Mouse (Mus musculus): ENCODE measurements at regions not wholly inside any gene's neighbourhood (a gene's known extent, or its start where the extent isn't known, plus 50 kb on each side); places are given as distances from the start of the nearest gene placed in this dataset.

- Histone ChIP-seq H3K27ac (no peak overlapping the region), H3K4me3 (replicated peaks) (no peak overlapping the region), H3K4me1 (no peaks in the 10 kb centered on the region), H3K9me3 (no peaks in the 10 kb centered on the region), H3K4me2 (no peak overlapping the region), H3K9ac (no peak overlapping the region), H3K36me3 (replicated peaks) (no peaks in the 10 kb centered on the region), H3K27me3 (no peaks in the 10 kb centered on the region)
- WGBS = 84% methylated on average over 2 of the region's 2 CpGs
- no peak for ATAC-seq (ENCODE audit: low FRiP score)
These were observed 91.8 kb upstream of the Dusp10 start for GRCm38 (mm10) chr1:183921262-183921661.

- no peaks in the 10 kb centered on the region for H3K9me3 ChIP-seq
- H3K4me1 ChIP-seq = no peaks in the 10 kb centered on the region
- no peak overlapping the region for H3K4me2 ChIP-seq
- H3K9ac ChIP-seq = no peak overlapping the region
- H3K4me3 ChIP-seq (replicated peaks) = no peak overlapping the region
- 82% methylated on average over 4 of the region's 4 CpGs for WGBS
- H3K27ac ChIP-seq = no peak overlapping the region
- H3K27me3 ChIP-seq = no peaks in the 10 kb centered on the region
- H3K36me3 ChIP-seq (replicated peaks) = no peaks in the 10 kb centered on the region
- no peak for ATAC-seq (ENCODE audit: low FRiP score)
These were observed 84.6 kb upstream of the Dusp10 start for GRCm38 (mm10) chr1:183928539-183928938.

GRCm38 (mm10) chr1:183930363-183930982 lies 82.6 kb upstream of the Dusp10 start:
- WGBS = 86% methylated on average over 4 of the region's 4 CpGs
- Histone ChIP-seq H3K9me3 (no peaks in the 10 kb centered on the region), H3K27me3 (no peaks in the 10 kb centered on the region), H3K27ac (no peak overlapping the region), H3K36me3 (replicated peaks) (no peaks in the 10 kb centered on the region), H3K9ac (no peak overlapping the region), H3K4me1 (no peaks in the 10 kb centered on the region), H3K4me3 (replicated peaks) (no peak overlapping the region), H3K4me2 (no peak overlapping the region)
- no peak for ATAC-seq (ENCODE audit: low FRiP score)

- Histone ChIP-seq H3K27ac (no peak overlapping the region), H3K36me3 (replicated peaks) (no peaks in the 10 kb centered on the region), H3K4me2 (no peak overlapping the region), H3K27me3 (no peaks in the 10 kb centered on the region), H3K9me3 (no peaks in the 10 kb centered on the region), H3K9ac (no peak overlapping the region), H3K4me3 (replicated peaks) (no peak overlapping the region), H3K4me1 (no peaks in the 10 kb centered on the region)
- ATAC-seq (ENCODE audit: low FRiP score) = no peak
- WGBS = 73% methylated on average over 3 of the region's 3 CpGs
These were observed 82.0 kb upstream of the Dusp10 start for GRCm38 (mm10) chr1:183931141-183931540.

GRCm38 (mm10) chr1:183933845-183934244 lies 79.3 kb upstream of the Dusp10 start:
- Histone ChIP-seq H3K27me3 (no peaks in the 10 kb centered on the region), H3K9me3 (no peaks in the 10 kb centered on the region), H3K36me3 (replicated peaks) (no peaks in the 10 kb centered on the region), H3K4me2 (no peak overlapping the region), H3K9ac (no peak overlapping the region), H3K4me3 (replicated peaks) (no peak overlapping the region), H3K27ac (no peak overlapping the region), H3K4me1 (no peaks in the 10 kb centered on the region)
- no peak for ATAC-seq (ENCODE audit: low FRiP score)
- 88% methylated on average over 2 of the region's 2 CpGs for WGBS

- 92% methylated on average over 11 of the region's 11 CpGs for WGBS
- H3K9ac ChIP-seq = no peak overlapping the region
These were observed 75.9 kb upstream of the Dusp10 start for GRCm38 (mm10) chr1:183937166-183937565.

GRCm38 (mm10) chr1:183938361-183938760 lies 74.7 kb upstream of the Dusp10 start:
- ATAC-seq (ENCODE audit: low FRiP score) = no peak
- no peak overlapping the region for H3K4me3 ChIP-seq (replicated peaks)
- H3K9me3 ChIP-seq = no peaks in the 10 kb centered on the region
- H3K4me1 ChIP-seq = no peaks in the 10 kb centered on the region
- no peak overlapping the region for H3K4me2 ChIP-seq
- no peak overlapping the region for H3K27ac ChIP-seq
- no peaks in the 10 kb centered on the region for H3K36me3 ChIP-seq (replicated peaks)
- WGBS = 88% methylated on average over 6 of the region's 6 CpGs
- no peaks in the 10 kb centered on the region for H3K27me3 ChIP-seq
- H3K9ac ChIP-seq = no peak overlapping the region

More at GRCm38 (mm10) chr1:183937166-183937565, 75.9 kb upstream of the Dusp10 start:
- Histone ChIP-seq H3K36me3 (replicated peaks) (no peaks in the 10 kb centered on the region), H3K4me1 (no peaks in the 10 kb centered on the region), H3K27me3 (no peaks in the 10 kb centered on the region), H3K9me3 (no peaks in the 10 kb centered on the region), H3K4me3 (replicated peaks) (no peak overlapping the region), H3K27ac (no peak overlapping the region), H3K4me2 (no peak overlapping the region)
- ATAC-seq (ENCODE audit: low FRiP score) = no peak

- H3K9me3 ChIP-seq = no peaks in the 10 kb centered on the region
- H3K4me2 ChIP-seq = no peak overlapping the region
- 89% methylated on average over 2 of the region's 2 CpGs for WGBS
- no peak for ATAC-seq (ENCODE audit: low FRiP score)
- H3K9ac ChIP-seq = no peak overlapping the region
- H3K4me3 ChIP-seq (replicated peaks) = no peak overlapping the region
- no peak overlapping the region for H3K27ac ChIP-seq
- H3K4me1 ChIP-seq = no peaks in the 10 kb centered on the region
- H3K36me3 ChIP-seq (replicated peaks) = no peaks in the 10 kb centered on the region
- H3K27me3 ChIP-seq = no peaks in the 10 kb centered on the region
These were observed 72.4 kb upstream of the Dusp10 start for GRCm38 (mm10) chr1:183940706-183941105.

GRCm38 (mm10) chr1:183946241-183946640 lies 66.9 kb upstream of the Dusp10 start:
- no peak overlapping the region for H3K4me3 ChIP-seq (replicated peaks)
- H3K9ac ChIP-seq = no peak overlapping the region
- no peak for ATAC-seq (ENCODE audit: low FRiP score)
- no peaks in the 10 kb centered on the region for H3K4me1 ChIP-seq
- 90% methylated on average over 8 of the region's 8 CpGs for WGBS
- H3K27ac ChIP-seq = no peak overlapping the region
- H3K27me3 ChIP-seq = no peaks in the 10 kb centered on the region
- no peaks in the 10 kb centered on the region for H3K9me3 ChIP-seq
- H3K36me3 ChIP-seq (replicated peaks) = no peaks in the 10 kb centered on the region
- H3K4me2 ChIP-seq = no peak overlapping the region

- Histone ChIP-seq H3K4me2 (no peak overlapping the region), H3K27me3 (no peaks in the 10 kb centered on the region), H3K4me1 (no peaks in the 10 kb centered on the region), H3K27ac (no peak overlapping the region), H3K4me3 (replicated peaks) (no peak overlapping the region), H3K36me3 (replicated peaks) (no peaks in the 10 kb centered on the region), H3K9ac (no peak overlapping the region), H3K9me3 (no peaks in the 10 kb centered on the region)
- ATAC-seq (ENCODE audit: low FRiP score) = no peak
- 86% methylated on average over 5 of the region's 5 CpGs for WGBS
These were observed 66.0 kb upstream of the Dusp10 start for GRCm38 (mm10) chr1:183947066-183947465.

- WGBS = 86% methylated on average over 4 of the region's 4 CpGs
These were observed 63.9 kb upstream of the Dusp10 start for GRCm38 (mm10) chr1:183949205-183949604.

GRCm38 (mm10) chr1:183954086-183954485 lies 59.0 kb upstream of the Dusp10 start:
- no peak for ATAC-seq (ENCODE audit: low FRiP score)

More at GRCm38 (mm10) chr1:183949205-183949604, 63.9 kb upstream of the Dusp10 start:
- no peak overlapping the region for H3K4me3 ChIP-seq (replicated peaks)
- H3K27ac ChIP-seq = no peak overlapping the region
- H3K36me3 ChIP-seq (replicated peaks) = no peaks in the 10 kb centered on the region
- no peak for ATAC-seq (ENCODE audit: low FRiP score)
- no peaks in the 10 kb centered on the region for H3K4me1 ChIP-seq
- no peak overlapping the region for H3K9ac ChIP-seq
- H3K27me3 ChIP-seq = no peaks in the 10 kb centered on the region
- H3K4me2 ChIP-seq = no peak overlapping the region
- H3K9me3 ChIP-seq = no peaks in the 10 kb centered on the region

GRCm38 (mm10) chr1:183956391-183956790 lies 56.7 kb upstream of the Dusp10 start:
- no peaks in the 10 kb centered on the region for H3K9me3 ChIP-seq
- H3K9ac ChIP-seq = no peak overlapping the region
- no peaks in the 10 kb centered on the region for H3K36me3 ChIP-seq (replicated peaks)
- H3K4me3 ChIP-seq (replicated peaks) = no peak overlapping the region
- no peak for ATAC-seq (ENCODE audit: low FRiP score)
- no peaks in the 10 kb centered on the region for H3K4me1 ChIP-seq
- WGBS = 82% methylated on average over 3 of the region's 3 CpGs
- no peaks in the 10 kb centered on the region for H3K27me3 ChIP-seq
- H3K27ac ChIP-seq = no peak overlapping the region
- no peak overlapping the region for H3K4me2 ChIP-seq

More at GRCm38 (mm10) chr1:183954086-183954485, 59.0 kb upstream of the Dusp10 start:
- Histone ChIP-seq H3K9ac (no peak overlapping the region), H3K36me3 (replicated peaks) (no peaks in the 10 kb centered on the region), H3K4me3 (replicated peaks) (no peak overlapping the region), H3K27me3 (no peaks in the 10 kb centered on the region), H3K4me2 (no peak overlapping the region), H3K27ac (no peak overlapping the region), H3K9me3 (no peaks in the 10 kb centered on the region), H3K4me1 (no peaks in the 10 kb centered on the region)
- WGBS = 85% methylated on average over 2 of the region's 2 CpGs
